Mouse (Mus musculus) lung, postnatal 25 days (tissue): Measurements from ENCODE around the gene Zfp384.
A peak's percentile ranks its signal among the peaks of the same experiment; 100 is the strongest.

ENCODE experiments used
- DNase-seq: peaks from one replicate; pipeline ENCODE4 v3.0.0; 2022; ENCODE audit warnings: low spot score

The Zfp384 gene

GRCm38 (mm10) chr6:125081797-125082560 lies 73.0 kb downstream of the Zfp384 start:
- peak; percentile 90 for DNase-seq

GRCm38 (mm10) chr6:125082801-125083386 lies 73.9 kb downstream of the Zfp384 start:
- no peak for DNase-seq

DNA sequence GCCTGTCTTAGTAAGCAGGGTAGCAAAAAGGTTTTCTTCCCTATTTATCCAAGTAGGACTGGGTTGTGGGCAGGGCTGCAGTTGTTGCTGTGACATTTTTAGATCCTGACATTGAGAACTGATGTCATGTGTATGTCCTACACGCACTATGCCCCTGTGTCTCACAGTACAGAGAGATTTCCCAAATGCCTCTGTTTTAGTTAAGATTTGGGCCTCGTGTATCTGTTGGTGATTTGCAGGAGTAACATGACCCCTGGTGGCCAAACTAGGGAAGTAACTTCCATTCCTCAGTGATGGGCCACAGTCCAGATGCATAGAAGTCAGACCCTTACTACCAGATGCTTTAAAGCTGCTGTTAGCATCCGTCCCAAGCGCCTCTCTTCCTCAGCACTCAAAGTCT lies 75.5 kb downstream of the Zfp384 start:
- DNase-seq, result peak; percentile 75
